Mouse (Mus musculus) liver, embryonic 16.5 days (tissue): Measurements from ENCODE around the gene Adcy5. TPM values are rescaled to one million over a fixed set of nuclear protein-coding genes. Genes with fewer than 3 reads are reported as not detected.

Experiments
- ATAC-seq: fragments of 200-750 bp; cut with Nextera tagmentation; 2 replicates; pipeline ENCODE4 v1.8.0; 2017; ENCODE audit warnings: low read depth, mild to moderate bottlenecking, moderate number of reproducible peaks, moderate library complexity
- H3K27ac ChIP-seq: fragments of 300-500 bp; sonication (generic); 2 replicates; pipeline ENCODE4 v1.5.1; 2014; ENCODE audit warnings: mild to moderate bottlenecking, low read length
- H3K27me3 ChIP-seq: fragments of 300-500 bp; sonication (generic); 2 replicates; pipeline ENCODE4 v1.6.1; 2014; ENCODE audit warnings: low read depth, low read length, mixed read lengths; ENCODE audit not compliant: control insufficient read depth, insufficient read depth
- H3K36me3 ChIP-seq: fragments of 300-500 bp; sonication (generic); 2 replicates; pipeline ENCODE4 v1.6.1; 2014; ENCODE audit warnings: mild to moderate bottlenecking; ENCODE audit not compliant: control insufficient read depth, insufficient read depth
- H3K4me1 ChIP-seq: fragments of 300-500 bp; sonication (generic); 2 replicates; pipeline ENCODE4 v1.6.1; 2014; ENCODE audit warnings: low read depth, low read length, mixed read lengths; ENCODE audit not compliant: control insufficient read depth
- H3K4me2 ChIP-seq: fragments of 300-500 bp; sonication (generic); 2 replicates; pipeline ENCODE4 v1.6.1; 2014; ENCODE audit warnings: low read depth, low read length, mixed read lengths
- H3K4me3 ChIP-seq: fragments of 300-500 bp; sonication (generic); 2 replicates; pipeline ENCODE4 v1.5.1; 2014; ENCODE audit warnings: low read depth, mild to moderate bottlenecking, low read length
- H3K9ac ChIP-seq: fragments of 300-500 bp; sonication (generic); 2 replicates; pipeline ENCODE4 v1.6.1; 2014; ENCODE audit warnings: low read depth, low read length
- H3K9me3 ChIP-seq: fragments of 300-500 bp; sonication (generic); replicated peaks from 2 replicates; pipeline ENCODE4 v1.6.1; 2016; ENCODE audit warnings: low read length; ENCODE audit not compliant: control insufficient read depth
- WGBS: fragments of 180-500 bp; shearing (Covaris S2); extraction: QIAGEN DNeasy Blood & Tissue Kit; methylation state at CpG from one replicate; pipeline ENCODE4 v1.1.7; 2014; ENCODE audit not compliant: insufficient replicate concordance; 5-methylcytosine and 5-hydroxymethylcytosine counted together
- polyA plus RNA-seq: library from polyadenylated mRNA; unstranded; fragments of >200 nt; fragmentation: Nextera tagmentation; extraction: Ambion mirVana; gene quantifications from 2 replicates; pipeline ENCODE4 v1.2.1, GENCODE M21; 2015

Gene Adcy5
- polyA plus RNA-seq, 1 experiment from 2014 or later: 0.22 TPM

DNA sequence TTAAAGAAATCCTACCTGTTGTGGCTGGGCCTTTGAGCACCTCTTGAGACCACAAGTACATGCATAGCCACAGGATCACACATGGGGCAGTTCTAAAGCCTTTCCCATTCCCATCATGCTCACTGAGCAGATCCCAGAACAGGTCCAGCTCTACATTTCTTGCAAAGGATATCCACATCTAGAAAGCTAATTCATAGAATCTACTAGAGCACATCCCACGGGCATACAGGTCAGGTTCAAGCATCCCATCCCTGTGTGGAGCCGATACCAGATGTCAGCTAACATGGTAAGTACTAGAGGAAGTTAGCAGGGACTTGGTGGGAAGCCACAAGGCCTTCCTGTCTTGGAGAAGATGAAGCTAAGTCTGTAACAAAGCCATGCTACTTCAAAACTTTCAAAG, 152.0 kb downstream of the Adcy5 start:
- Histone ChIP-seq H3K9ac (no peak overlapping the region), H3K4me3 (no peak overlapping the region), H3K27ac (no peak overlapping the region), H3K9me3 (no peaks in the 10 kb centered on the region), H3K4me2 (no peak overlapping the region), H3K4me1 (no peaks in the 10 kb centered on the region), H3K36me3 (no peaks in the 10 kb centered on the region), H3K27me3 (no peaks in the 10 kb centered on the region)
- no peak for ATAC-seq
- 57% methylated on average over 2 of the region's 2 CpGs for WGBS

DNA sequence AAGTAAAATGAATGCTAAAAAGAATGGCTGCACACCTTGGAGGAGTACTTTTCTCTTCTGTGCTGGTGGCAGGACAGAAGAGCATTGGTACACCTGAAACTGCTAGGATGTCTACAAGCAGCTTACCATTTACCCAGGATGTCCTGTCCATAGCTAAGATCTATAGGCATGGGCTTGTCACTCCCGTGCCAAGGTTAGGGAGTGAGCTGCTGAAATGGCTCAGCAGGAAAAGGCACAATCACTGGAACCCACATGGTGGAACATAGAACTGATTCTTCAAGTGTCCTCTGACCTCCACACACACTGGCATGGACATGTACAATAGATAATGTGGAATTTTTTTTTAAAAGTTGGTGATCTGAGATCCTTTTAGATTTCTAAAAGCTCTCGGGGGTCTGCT, 152.7 kb downstream of the Adcy5 start:
- H3K27me3 ChIP-seq: no peaks in the 10 kb centered on the region
- H3K4me2 ChIP-seq: no peak overlapping the region
- WGBS: 45% methylated on average over 2 of the region's 2 CpGs
- no peaks in the 10 kb centered on the region for H3K4me1 ChIP-seq
- no peaks in the 10 kb centered on the region for H3K9me3 ChIP-seq
- no peak overlapping the region for H3K27ac ChIP-seq
- H3K4me3 ChIP-seq: no peak overlapping the region
- no peak for ATAC-seq
- no peaks in the 10 kb centered on the region for H3K36me3 ChIP-seq
- H3K9ac ChIP-seq: no peak overlapping the region

DNA sequence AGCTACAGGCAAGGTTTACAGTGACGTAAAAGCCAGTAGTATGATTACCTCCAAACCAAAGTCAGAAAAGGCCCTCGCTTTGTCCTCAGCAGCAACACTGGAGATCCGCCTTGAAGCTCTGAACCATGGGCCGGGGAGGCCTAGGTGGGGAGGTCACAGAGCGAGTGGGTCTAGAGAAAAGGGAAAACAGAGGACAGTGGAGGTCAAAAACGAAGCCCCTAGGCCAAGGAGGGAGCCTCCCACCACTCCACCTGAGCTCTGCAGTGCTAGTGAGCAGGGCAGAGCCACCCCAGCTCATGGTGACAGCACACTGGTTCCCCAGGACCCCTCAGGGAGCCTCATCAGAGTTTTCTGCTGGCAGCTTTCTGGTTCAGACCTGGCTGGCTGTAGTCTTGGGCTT, 153.3 kb downstream of the Adcy5 start:
- ATAC-seq: no peak
- Histone ChIP-seq H3K4me2 (no peak overlapping the region), H3K27ac (no peak overlapping the region), H3K9me3 (no peaks in the 10 kb centered on the region), H3K27me3 (no peaks in the 10 kb centered on the region), H3K36me3 (no peaks in the 10 kb centered on the region), H3K4me3 (no peak overlapping the region), H3K4me1 (no peaks in the 10 kb centered on the region), H3K9ac (no peak overlapping the region)
- 68% methylated on average over 6 of the region's 6 CpGs for WGBS

DNA sequence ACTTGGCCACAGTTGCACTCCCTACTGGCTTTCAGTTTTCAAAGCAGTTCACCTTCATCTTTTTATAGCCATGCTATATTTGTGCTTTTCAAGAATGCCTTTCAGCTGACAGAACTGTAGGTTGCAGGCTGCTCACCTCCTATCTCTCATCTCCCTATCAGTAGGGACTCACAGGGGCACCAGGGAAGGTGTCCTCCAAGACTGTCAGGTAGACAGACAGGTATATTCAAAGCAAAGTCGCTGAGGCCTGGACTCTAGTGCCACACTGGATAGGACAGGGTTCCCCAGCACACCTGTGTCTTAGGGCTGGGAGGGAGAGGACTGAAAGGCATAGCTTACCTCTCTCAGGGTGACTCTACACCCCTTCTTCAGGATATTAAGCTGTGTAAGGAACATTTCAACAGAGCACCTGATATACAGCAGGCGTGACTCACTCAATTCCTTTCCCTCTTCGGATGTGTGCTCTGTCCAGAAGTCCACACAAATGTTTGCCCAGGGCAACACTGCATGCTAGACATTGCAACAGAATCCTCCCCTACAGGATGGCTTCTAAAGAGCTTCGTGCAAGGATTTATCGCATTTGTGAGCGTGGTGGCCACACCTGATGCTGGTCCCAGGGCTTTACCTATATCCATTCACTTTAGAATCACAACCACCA, 153.9 kb downstream of the Adcy5 start:
- Histone ChIP-seq H3K4me1 (no peaks in the 10 kb centered on the region), H3K9ac (no peak overlapping the region), H3K9me3 (no peaks in the 10 kb centered on the region), H3K36me3 (no peaks in the 10 kb centered on the region), H3K4me3 (no peak overlapping the region), H3K27ac (peak overlapping the region; percentile 52), H3K4me2 (no peak overlapping the region), H3K27me3 (no peaks in the 10 kb centered on the region)
- WGBS: 55% methylated on average over 6 of the region's 6 CpGs
- peak; percentile 89 for ATAC-seq

DNA sequence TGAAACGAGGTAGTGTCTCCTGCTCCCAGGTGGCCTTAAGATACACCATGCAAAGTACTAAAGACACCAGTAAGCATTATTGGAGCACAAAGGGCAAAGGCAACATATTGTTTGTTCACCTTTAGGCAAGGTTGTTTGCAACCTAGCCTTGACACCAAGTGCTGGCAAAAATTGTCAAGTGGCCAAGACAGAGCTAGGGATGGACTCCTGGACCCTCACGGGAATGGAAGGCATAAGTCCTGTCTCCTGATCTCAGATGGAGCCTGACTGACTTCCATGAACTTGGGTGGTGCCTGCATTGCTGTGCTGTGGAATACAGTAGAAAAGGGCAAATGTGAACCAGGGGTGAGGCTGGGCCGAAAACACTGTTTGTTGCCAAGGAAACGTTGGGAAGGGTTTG, 155.0 kb downstream of the Adcy5 start:
- Histone ChIP-seq H3K9me3 (no peaks in the 10 kb centered on the region), H3K4me1 (no peaks in the 10 kb centered on the region), H3K4me2 (no peak overlapping the region), H3K4me3 (no peak overlapping the region), H3K27ac (no peak overlapping the region), H3K27me3 (no peaks in the 10 kb centered on the region), H3K9ac (no peak overlapping the region), H3K36me3 (no peaks in the 10 kb centered on the region)
- ATAC-seq: no peak
- whole genome bisulfite sequencing: 61% methylated on average over 4 of the region's 4 CpGs

DNA sequence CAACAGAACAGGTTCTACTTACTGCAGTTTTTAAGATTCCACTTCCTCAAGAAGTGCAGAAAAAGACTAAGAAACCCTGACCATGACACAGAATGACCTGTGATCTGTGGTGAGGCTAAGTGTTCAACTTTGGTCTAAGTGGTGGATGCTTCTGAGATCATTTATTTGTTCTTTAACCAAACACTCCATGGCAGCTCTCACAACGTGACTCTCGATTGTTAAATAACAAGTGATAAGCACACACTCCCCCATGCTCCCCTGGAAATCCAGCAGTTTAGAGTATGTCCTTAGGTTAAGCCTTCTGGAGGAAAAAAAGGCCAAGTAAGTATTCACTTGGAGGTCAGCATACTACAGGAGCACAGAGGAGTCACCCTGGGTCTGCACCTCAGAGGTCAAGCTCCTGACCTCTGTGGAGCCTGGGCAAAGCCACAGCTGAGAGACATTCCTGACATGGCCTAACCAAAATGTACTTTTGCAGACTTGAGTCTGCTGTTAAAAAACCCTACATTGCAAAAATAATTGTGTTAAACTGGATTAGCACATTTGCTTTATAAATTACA, 156.0 kb downstream of the Adcy5 start:
- Histone ChIP-seq H3K36me3 (no peaks in the 10 kb centered on the region), H3K9ac (no peak overlapping the region), H3K27ac (no peak overlapping the region), H3K9me3 (no peaks in the 10 kb centered on the region), H3K4me3 (no peak overlapping the region), H3K4me1 (no peaks in the 10 kb centered on the region), H3K27me3 (no peaks in the 10 kb centered on the region), H3K4me2 (no peak overlapping the region)
- no peak for ATAC-seq
- 25% methylated on average over 2 of the region's 2 CpGs for WGBS

DNA sequence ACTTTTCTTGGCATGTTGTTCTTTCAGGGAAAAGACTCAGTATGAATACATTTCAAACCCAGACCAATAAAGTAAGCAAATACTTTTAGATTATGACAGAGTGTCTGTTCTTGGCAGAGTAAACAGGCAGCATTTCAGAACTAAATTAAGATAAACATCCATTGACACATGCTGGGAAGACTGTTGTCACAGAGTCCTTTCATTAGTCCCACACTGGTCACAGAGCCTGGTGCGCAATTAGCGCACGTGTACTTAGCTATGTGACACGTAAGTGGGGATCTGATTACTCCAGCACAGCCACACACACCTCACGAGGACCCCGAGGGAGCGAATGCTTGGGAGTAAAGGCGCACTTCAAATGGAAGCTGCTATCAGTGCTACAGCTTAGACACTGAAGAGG, 156.9 kb downstream of the Adcy5 start:
- Histone ChIP-seq H3K36me3 (no peaks in the 10 kb centered on the region), H3K9me3 (no peaks in the 10 kb centered on the region), H3K9ac (no peak overlapping the region), H3K27ac (no peak overlapping the region), H3K27me3 (no peaks in the 10 kb centered on the region), H3K4me1 (no peaks in the 10 kb centered on the region), H3K4me2 (no peak overlapping the region), H3K4me3 (no peak overlapping the region)
- ATAC-seq: no peak
- WGBS: 67% methylated on average over 8 of the region's 8 CpGs

DNA sequence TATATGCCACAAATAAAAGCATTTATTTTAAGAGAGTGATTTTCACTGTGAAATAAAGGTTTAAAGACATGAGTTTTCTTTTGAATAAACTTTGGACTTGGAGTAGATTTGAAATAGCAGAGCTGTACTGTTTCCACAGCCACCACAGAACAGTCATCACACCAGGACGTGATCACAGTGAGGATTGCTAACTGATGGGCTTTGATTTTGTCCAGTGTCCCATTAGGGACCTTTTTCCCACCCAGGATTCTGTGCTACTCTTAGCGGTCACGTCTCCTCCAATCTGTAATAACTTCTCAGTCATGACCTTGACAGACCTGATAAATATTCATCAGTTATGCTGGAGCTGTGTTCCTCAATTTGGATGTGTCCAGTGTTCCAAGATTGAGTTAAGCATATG, 160.8 kb downstream of the Adcy5 start:
- H3K4me3 ChIP-seq: no peak overlapping the region
- H3K9ac ChIP-seq: no peak overlapping the region
- no peak for ATAC-seq
- H3K4me1 ChIP-seq: no peaks in the 10 kb centered on the region
- 72% methylated on average over 3 of the region's 3 CpGs for WGBS
- no peaks in the 10 kb centered on the region for H3K27me3 ChIP-seq
- H3K27ac ChIP-seq: no peak overlapping the region
- H3K9me3 ChIP-seq: no peaks in the 10 kb centered on the region
- H3K36me3 ChIP-seq: no peaks in the 10 kb centered on the region
- H3K4me2 ChIP-seq: no peak overlapping the region

DNA sequence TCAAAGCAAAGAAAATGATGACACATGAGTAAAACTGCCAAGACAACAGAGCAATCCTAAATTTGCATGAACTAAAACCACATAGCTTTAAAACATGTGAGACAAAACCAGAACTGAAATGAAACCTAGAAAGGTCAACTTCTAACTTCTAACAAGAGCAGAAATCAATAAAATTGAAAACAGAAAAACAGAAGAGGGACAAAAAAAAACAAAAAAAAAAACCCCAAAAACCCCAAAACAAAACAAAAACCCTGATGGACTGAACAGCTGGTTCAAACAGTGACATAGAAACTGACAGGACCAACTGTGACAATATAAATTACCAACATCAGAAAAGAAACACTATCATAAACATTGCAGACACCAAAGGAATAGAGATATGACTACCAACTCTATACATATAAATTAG, 162.2 kb downstream of the Adcy5 start:
- Histone ChIP-seq H3K4me3 (no peak overlapping the region), H3K4me1 (no peaks in the 10 kb centered on the region), H3K27me3 (no peaks in the 10 kb centered on the region), H3K9ac (no peak overlapping the region), H3K27ac (no peak overlapping the region), H3K36me3 (no peaks in the 10 kb centered on the region), H3K9me3 (no peaks in the 10 kb centered on the region), H3K4me2 (no peak overlapping the region)
- no peak for ATAC-seq
